In genomic region chr2:103713831-103714230, GRCm38 (mm10) we compare ENCODE assay signal across 21 mouse cellular contexts. TPM values are rescaled to one million over a fixed set of nuclear protein-coding genes. Genes with fewer than 3 reads are reported as not detected.
DNase-seq lines count a peak whose midpoint lies in the region; ATAC-seq and TF ChIP-seq lines count a peak whose summit lies in the region.
"Had no signal": no experiment of that assay in that cellular context is flagged by ENCODE, and none has a peak within 500 bp of the region (broad histone marks: within the 10 kb centered on the region; RNA-seq: fewer than 3 reads in every experiment).

No protein-coding gene starts in this region.

- TF ChIP-seq EP300 in stomach, postnatal 0 days (optimal IDR thresholded peaks at IDR 0.05): no peak

- no peak overlapping the region for H3K9ac ChIP-seq in kidney, embryonic 14.5 days (ENCODE audit: low read depth, low read length)
- H3K9ac ChIP-seq in kidney, postnatal 0 days (ENCODE audit: low read depth, low read length): no peak overlapping the region
- no peak overlapping the region for H3K9ac ChIP-seq in liver, embryonic 12.5 days
- H3K9ac ChIP-seq in stomach, postnatal 0 days (ENCODE audit: low read length): no peak overlapping the region
- H3K9ac ChIP-seq in forebrain, embryonic 14.5 days (ENCODE audit: low read length): no peak overlapping the region
- H3K9ac ChIP-seq: limb, embryonic 12.5 days had no signal

- H3K27me3 ChIP-seq in kidney, embryonic 14.5 days (ENCODE audit: control insufficient read depth, insufficient read depth, low read length): no peaks in the 10 kb centered on the region
- no peaks in the 10 kb centered on the region for H3K27me3 ChIP-seq in kidney, postnatal 0 days (ENCODE audit: insufficient read depth, low read length)
- H3K27me3 ChIP-seq in liver, embryonic 12.5 days (replicated peaks): no peaks in the 10 kb centered on the region
- H3K27me3 ChIP-seq in stomach, postnatal 0 days (ENCODE audit: control insufficient read depth, insufficient read depth, low read length): no peaks in the 10 kb centered on the region
- H3K27me3 ChIP-seq in forebrain, embryonic 14.5 days (replicated peaks; ENCODE audit: control insufficient read depth, insufficient read depth, low read length): no peaks in the 10 kb centered on the region
- H3K27me3 ChIP-seq: CH12.LX; limb, embryonic 12.5 days had no signal

- no peak for TF ChIP-seq CTCF in kidney, postnatal 0 days (IDR thresholded peaks at IDR 0.05; ENCODE audit: low read depth)
- no peak for TF ChIP-seq CTCF in stomach, postnatal 0 days (IDR thresholded peaks at IDR 0.05; ENCODE audit: low read depth)

- H3K4me2 ChIP-seq in kidney, embryonic 14.5 days (replicated peaks; ENCODE audit: low read depth, low read length): no peak overlapping the region
- H3K4me2 ChIP-seq in kidney, postnatal 0 days (ENCODE audit: low read length): no peak overlapping the region
- H3K4me2 ChIP-seq in liver, embryonic 12.5 days: no peak overlapping the region
- H3K4me2 ChIP-seq in stomach, postnatal 0 days (replicated peaks; ENCODE audit: low read depth): no peak overlapping the region
- H3K4me2 ChIP-seq in forebrain, embryonic 14.5 days (ENCODE audit: low read length): no peak overlapping the region
- H3K4me2 ChIP-seq: limb, embryonic 12.5 days had no signal

- DNase-seq in kidney, adult 11 months: peak; percentile 74
- DNase-seq in kidney, postnatal 0 days (ENCODE audit: low spot score): no peak
- DNase-seq in stomach, postnatal 0 days (ENCODE audit: low spot score): no peak
- no peak for DNase-seq in adrenal gland, postnatal 36 days
- no peak for DNase-seq in B cell, adult 2 months
- DNase-seq in forebrain, embryonic 14.5 days (ENCODE audit: low spot score): no peak
- DNase-seq: adrenal gland, postnatal 14 days; cerebellum, adult 11 months; gastrocnemius, postnatal 10 days; heart, adult 18-20 months; heart, postnatal 36 days; retina, postnatal 1 day; thymus, postnatal 36 days had no signal

- peaks cover 20% of the 10 kb centered on the region for H3K36me3 ChIP-seq in kidney, embryonic 14.5 days (ENCODE audit: control insufficient read depth, insufficient read depth, low read length)
- H3K36me3 ChIP-seq in kidney, postnatal 0 days (ENCODE audit: insufficient read depth, low read length): peaks cover 15% of the 10 kb centered on the region
- peaks cover 24% of the 10 kb centered on the region for H3K36me3 ChIP-seq in liver, embryonic 12.5 days
- peaks cover 2% of the 10 kb centered on the region; the same call in 1 of the 2 replicates for H3K36me3 ChIP-seq in stomach, postnatal 0 days (ENCODE audit: control insufficient read depth, insufficient read depth, low read length)
- peaks cover 42% of the 10 kb centered on the region; the same call in 1 of the 2 replicates for H3K36me3 ChIP-seq in forebrain, embryonic 14.5 days (ENCODE audit: control insufficient read depth, insufficient read depth, low read length)

- no peak overlapping the region for H3K27ac ChIP-seq in kidney, embryonic 14.5 days (ENCODE audit: low read depth, low read length)
- no peak overlapping the region for H3K27ac ChIP-seq in kidney, postnatal 0 days
- H3K27ac ChIP-seq in liver, embryonic 12.5 days: no peak overlapping the region
- H3K27ac ChIP-seq in stomach, postnatal 0 days (replicated peaks): no peak overlapping the region
- no peak overlapping the region for H3K27ac ChIP-seq in forebrain, embryonic 14.5 days (ENCODE audit: low read depth, low read length)
- H3K27ac ChIP-seq: forebrain, embryonic 10.5 days; hindbrain, postnatal 0 days; limb, embryonic 12.5 days; macrophage had no signal

- H3K4me3 ChIP-seq in kidney, embryonic 14.5 days (ENCODE audit: low read length): no peak overlapping the region
- no peak overlapping the region for H3K4me3 ChIP-seq in kidney, postnatal 0 days (replicated peaks; ENCODE audit: low read depth, low read length)
- no peak overlapping the region for H3K4me3 ChIP-seq in liver, embryonic 12.5 days
- H3K4me3 ChIP-seq in stomach, postnatal 0 days (ENCODE audit: low read depth, low read length): no peak overlapping the region
- H3K4me3 ChIP-seq in forebrain, embryonic 14.5 days (ENCODE audit: low read depth, low read length): no peak overlapping the region
- H3K4me3 ChIP-seq: forebrain, embryonic 10.5 days; limb, embryonic 12.5 days; midbrain, embryonic 10.5 days had no signal

- ATAC-seq in kidney, embryonic 14.5 days (ENCODE audit: low FRiP score, low TSS enrichment): no peak
- peak; percentile 41; the same call in 1 of the 2 replicates for ATAC-seq in kidney, postnatal 0 days (replicated peaks; ENCODE audit: low FRiP score, low read depth)
- peak; percentile 52; the same call in 1 of the 2 replicates for ATAC-seq in liver, embryonic 12.5 days
- peak; percentile 58 for ATAC-seq in stomach, postnatal 0 days (ENCODE audit: low FRiP score, low TSS enrichment)
- ATAC-seq in forebrain, embryonic 14.5 days: no peak
- ATAC-seq: hindbrain, postnatal 0 days had no signal

- no peaks in the 10 kb centered on the region for H3K9me3 ChIP-seq in kidney, embryonic 14.5 days (ENCODE audit: control insufficient read depth, low read length)
- no peaks in the 10 kb centered on the region for H3K9me3 ChIP-seq in kidney, postnatal 0 days (replicated peaks; ENCODE audit: low read length)
- no peaks in the 10 kb centered on the region for H3K9me3 ChIP-seq in liver, embryonic 12.5 days (replicated peaks)
- H3K9me3 ChIP-seq in stomach, postnatal 0 days (ENCODE audit: control insufficient read depth, low read length): no peaks in the 10 kb centered on the region
- H3K9me3 ChIP-seq in forebrain, embryonic 14.5 days (replicated peaks; ENCODE audit: control insufficient read depth, low read length): no peaks in the 10 kb centered on the region
- H3K9me3 ChIP-seq: forebrain, embryonic 10.5 days; limb, embryonic 12.5 days; midbrain, embryonic 10.5 days had no signal

- 84% methylated on average over 7 of the region's 7 CpGs for WGBS in kidney, embryonic 14.5 days
- WGBS in kidney, postnatal 0 days: 82% methylated on average over 7 of the region's 7 CpGs
- WGBS in liver, embryonic 12.5 days (ENCODE audit: insufficient replicate concordance): 71% methylated on average over 7 of the region's 7 CpGs
- 64% methylated on average over 7 of the region's 7 CpGs for WGBS in stomach, postnatal 0 days
- WGBS in forebrain, embryonic 14.5 days: 90% methylated on average over 7 of the region's 7 CpGs

- H3K4me1 ChIP-seq in kidney, embryonic 14.5 days (ENCODE audit: control insufficient read depth, insufficient read depth, low read length): no peaks in the 10 kb centered on the region
- no peaks in the 10 kb centered on the region for H3K4me1 ChIP-seq in kidney, postnatal 0 days (replicated peaks; ENCODE audit: insufficient read depth, low read length)
- H3K4me1 ChIP-seq in liver, embryonic 12.5 days: peaks cover 7% of the 10 kb centered on the region; the same call in 1 of the 2 replicates
- no peaks in the 10 kb centered on the region for H3K4me1 ChIP-seq in stomach, postnatal 0 days (replicated peaks; ENCODE audit: control insufficient read depth, insufficient read depth)
- no peaks in the 10 kb centered on the region for H3K4me1 ChIP-seq in forebrain, embryonic 14.5 days (ENCODE audit: control insufficient read depth, insufficient read depth, low read length)
- H3K4me1 ChIP-seq: forebrain, embryonic 10.5 days; limb, embryonic 12.5 days; midbrain, embryonic 10.5 days had no signal

RNA-seq across cellular contexts. Expression of gene Nat10, which starts 47.2 kb away (rescaled TPM):
- 19.6 and 34.2 TPM in 2 replicates for polyA plus RNA-seq in kidney, embryonic 14.5 days (2014; fragmentation: Nextera tagmentation; extraction: Ambion mirVana)
- polyA plus RNA-seq in kidney, postnatal 0 days (2015; fragmentation: Nextera tagmentation; extraction: Ambion mirVana): 13.2 and 14.4 TPM in 2 replicates
- 35.0 and 35.3 TPM in 2 replicates for polyA plus RNA-seq in liver, embryonic 12.5 days (2016; fragmentation: Nextera tagmentation; extraction: Ambion mirVana)
- polyA plus RNA-seq in stomach, postnatal 0 days (2015; fragmentation: Nextera tagmentation; extraction: Ambion mirVana): 8.8 and 8.9 TPM in 2 replicates
- 10 to 100 TPM; 34.4 to 37.3 TPM for total RNA-seq in adrenal gland, postnatal 36 days (2021)
- 14.0 and 17.9 TPM in 2 replicates for polyA plus RNA-seq in forebrain, embryonic 14.5 days (2014; fragmentation: Nextera tagmentation; extraction: Ambion mirVana)

Comparison
In these comparisons a context has a peak if more than half of its experiments do, and no peak if none do; other contexts are left out.
1. ATAC-seq: peak in kidney, postnatal 0 days (single experiment), liver, embryonic 12.5 days (single experiment) and stomach, postnatal 0 days (single experiment); none in kidney, embryonic 14.5 days (single experiment) and forebrain, embryonic 14.5 days (single experiment).